Mouse (Mus musculus): Measurements from ENCODE around the gene Zic2. TPM values are rescaled to one million over a fixed set of nuclear protein-coding genes. Genes with fewer than 3 reads are reported as not detected.

Gene Zic2
- polyA plus RNA-seq, 1 experiment = not detected

DNA sequence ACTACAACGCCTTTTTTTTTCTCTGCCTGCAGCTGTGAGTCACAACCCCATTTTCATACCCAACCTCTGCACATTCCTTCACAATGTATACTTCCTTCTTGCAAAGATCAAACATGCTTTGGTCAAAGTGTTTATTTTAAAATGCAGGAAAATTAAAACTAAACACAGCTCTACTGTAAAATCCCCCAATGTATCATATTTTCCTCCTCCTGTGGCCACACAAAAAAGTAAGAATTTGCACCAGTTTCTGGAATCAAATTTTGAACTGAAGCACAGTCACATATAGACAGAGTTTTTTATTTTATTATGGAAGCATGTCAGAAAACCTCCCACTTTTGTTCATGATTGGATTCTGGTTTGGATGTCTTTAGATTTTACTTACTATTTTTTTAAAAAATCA, 11.4 kb downstream of the Zic2 start:
- Histone ChIP-seq H3K36me3 (ENCODE audit: control insufficient read depth, insufficient read depth, low read length) (no peaks in the 10 kb centered on the region), H3K4me1 (ENCODE audit: control insufficient read depth, insufficient read depth, insufficient read length) (no peaks in the 10 kb centered on the region; the same call in 1 of the 2 replicates), H3K27ac (ENCODE audit: insufficient read depth, low read length) (no peak overlapping the region), H3K4me3 (ENCODE audit: extremely low read depth, insufficient read depth, insufficient read length) (no peak overlapping the region), H3K27me3 (ENCODE audit: control insufficient read depth, insufficient read depth, low read length) (peaks cover 45% of the 10 kb centered on the region)
- TF ChIP-seq CTCF (IDR thresholded peaks at IDR 0.05; ENCODE audit: extremely low read depth, insufficient read depth, insufficient read length, insufficient replicate concordance) (no peak), POLR2A (IDR thresholded peaks at IDR 0.05; ENCODE audit: low read depth, low read length) (no peak)
- no peak for DNase-seq (ENCODE audit: low read depth in 1 of 2, low spot score in 2 of 2)
- WGBS = 5% methylated on average over 1 of the region's 1 CpGs

DNA sequence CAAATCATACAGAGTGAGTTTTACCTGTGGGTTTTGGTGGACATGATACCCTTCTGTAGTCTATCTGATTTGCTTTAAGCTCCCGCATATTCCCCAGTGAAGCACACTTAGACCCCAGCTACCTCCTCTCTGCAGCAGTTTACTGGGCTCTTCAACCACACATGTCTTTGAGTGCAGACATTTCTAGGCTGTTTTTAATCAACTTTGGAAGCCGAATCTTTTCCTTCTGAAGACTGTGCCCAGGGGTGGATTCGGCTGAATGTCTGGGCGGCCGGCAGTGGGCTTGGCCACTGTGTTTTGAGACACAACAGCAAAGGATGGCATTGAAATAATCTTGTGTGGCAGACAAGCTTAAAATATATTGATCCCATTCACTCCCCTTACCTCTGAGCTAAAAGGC, 12.1 kb downstream of the Zic2 start:
- Histone ChIP-seq H3K36me3 (ENCODE audit: control insufficient read depth, insufficient read depth, low read length) (no peaks in the 10 kb centered on the region), H3K27ac (ENCODE audit: insufficient read depth, low read length) (no peak overlapping the region), H3K4me1 (ENCODE audit: control insufficient read depth, insufficient read depth, insufficient read length) (no peaks in the 10 kb centered on the region; the same call in 1 of the 2 replicates), H3K4me3 (ENCODE audit: extremely low read depth, insufficient read depth, insufficient read length) (no peak overlapping the region), H3K27me3 (ENCODE audit: control insufficient read depth, insufficient read depth, low read length) (peaks cover 42% of the 10 kb centered on the region)
- TF ChIP-seq CTCF (IDR thresholded peaks at IDR 0.05; ENCODE audit: extremely low read depth, insufficient read depth, insufficient read length, insufficient replicate concordance) (no peak), POLR2A (IDR thresholded peaks at IDR 0.05; ENCODE audit: low read depth, low read length) (no peak)
- no peak for DNase-seq (ENCODE audit: low read depth in 1 of 2, low spot score in 2 of 2)
- WGBS = 15% methylated on average over 5 of the region's 5 CpGs

DNA sequence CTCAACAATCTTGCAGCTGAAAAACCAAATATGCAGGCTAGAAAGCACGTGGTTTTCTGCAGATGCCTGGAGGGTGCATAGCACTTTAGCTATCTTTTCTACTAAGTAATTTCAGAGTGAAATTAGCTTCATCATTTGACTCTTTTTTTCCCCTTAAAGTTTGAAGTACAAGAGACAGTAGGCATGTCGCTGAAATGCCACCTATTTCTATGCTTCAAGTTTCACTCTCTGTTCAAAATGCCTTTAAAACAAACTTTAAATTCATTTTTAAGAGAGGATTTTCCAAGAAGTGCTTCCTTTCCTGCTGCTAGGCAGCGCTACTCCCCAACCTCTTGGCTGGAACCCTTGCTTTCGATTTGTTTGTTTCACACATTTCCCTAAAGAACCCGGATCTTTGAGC, 13.8 kb downstream of the Zic2 start:
- Histone ChIP-seq H3K36me3 (ENCODE audit: control insufficient read depth, insufficient read depth, low read length) (no peaks in the 10 kb centered on the region), H3K27ac (ENCODE audit: insufficient read depth, low read length) (no peak overlapping the region), H3K4me1 (ENCODE audit: control insufficient read depth, insufficient read depth, insufficient read length) (no peaks in the 10 kb centered on the region; the same call in 1 of the 2 replicates), H3K27me3 (ENCODE audit: control insufficient read depth, insufficient read depth, low read length) (peaks cover 32% of the 10 kb centered on the region), H3K4me3 (ENCODE audit: extremely low read depth, insufficient read depth, insufficient read length) (no peak overlapping the region)
- TF ChIP-seq POLR2A (IDR thresholded peaks at IDR 0.05; ENCODE audit: low read depth, low read length) (no peak), CTCF (IDR thresholded peaks at IDR 0.05; ENCODE audit: extremely low read depth, insufficient read depth, insufficient read length, insufficient replicate concordance) (no peak)
- 1% methylated on average over 5 of the region's 5 CpGs for WGBS
- DNase-seq (ENCODE audit: low read depth in 1 of 2, low spot score in 2 of 2) = no peak

DNA sequence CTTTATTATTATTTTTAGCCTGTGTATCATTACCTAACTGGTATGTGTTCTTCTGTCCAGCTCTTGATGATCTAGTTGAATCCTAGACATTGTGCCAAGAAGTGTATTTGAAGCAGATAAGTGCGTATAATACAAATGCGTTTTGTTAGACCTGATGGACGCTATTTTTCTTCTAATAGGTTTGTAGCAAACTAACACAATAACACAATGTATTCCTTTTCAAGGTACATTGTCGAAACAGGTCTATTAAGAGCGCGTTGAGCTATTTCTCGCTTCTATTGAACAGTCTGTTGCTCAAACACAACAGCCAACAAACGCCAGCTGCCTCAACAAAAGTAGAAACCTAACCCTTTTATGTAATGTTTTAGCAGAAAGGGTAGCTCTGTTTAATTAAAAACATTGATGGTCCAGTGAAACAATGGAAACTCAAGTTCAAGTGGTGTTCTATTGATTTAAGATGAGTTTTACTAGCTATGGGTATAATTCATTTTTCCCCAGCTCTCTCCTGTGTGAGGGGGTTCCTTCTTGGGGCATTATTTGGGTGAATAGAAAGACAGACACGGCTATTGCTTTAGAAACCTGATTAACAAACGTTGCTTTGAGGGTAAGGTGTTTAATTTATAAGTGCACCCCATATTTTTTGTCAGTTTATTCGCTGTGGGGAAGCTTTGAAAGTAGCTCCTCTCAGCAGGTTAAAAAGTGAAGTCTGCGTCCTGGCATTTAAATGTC, 14.6 kb downstream of the Zic2 start:
- Histone ChIP-seq H3K27ac (ENCODE audit: insufficient read depth, low read length) (no peak overlapping the region), H3K27me3 (ENCODE audit: control insufficient read depth, insufficient read depth, low read length) (peaks cover 27% of the 10 kb centered on the region), H3K4me1 (ENCODE audit: control insufficient read depth, insufficient read depth, insufficient read length) (no peaks in the 10 kb centered on the region; the same call in 1 of the 2 replicates), H3K36me3 (ENCODE audit: control insufficient read depth, insufficient read depth, low read length) (no peaks in the 10 kb centered on the region), H3K4me3 (ENCODE audit: extremely low read depth, insufficient read depth, insufficient read length) (no peak overlapping the region)
- DNase-seq (ENCODE audit: low read depth in 1 of 2, low spot score in 2 of 2) = no peak
- TF ChIP-seq POLR2A (IDR thresholded peaks at IDR 0.05; ENCODE audit: low read depth, low read length) (no peak), CTCF (IDR thresholded peaks at IDR 0.05; ENCODE audit: extremely low read depth, insufficient read depth, insufficient read length, insufficient replicate concordance) (no peak)
- 12% methylated on average over 12 of the region's 12 CpGs for WGBS

DNA sequence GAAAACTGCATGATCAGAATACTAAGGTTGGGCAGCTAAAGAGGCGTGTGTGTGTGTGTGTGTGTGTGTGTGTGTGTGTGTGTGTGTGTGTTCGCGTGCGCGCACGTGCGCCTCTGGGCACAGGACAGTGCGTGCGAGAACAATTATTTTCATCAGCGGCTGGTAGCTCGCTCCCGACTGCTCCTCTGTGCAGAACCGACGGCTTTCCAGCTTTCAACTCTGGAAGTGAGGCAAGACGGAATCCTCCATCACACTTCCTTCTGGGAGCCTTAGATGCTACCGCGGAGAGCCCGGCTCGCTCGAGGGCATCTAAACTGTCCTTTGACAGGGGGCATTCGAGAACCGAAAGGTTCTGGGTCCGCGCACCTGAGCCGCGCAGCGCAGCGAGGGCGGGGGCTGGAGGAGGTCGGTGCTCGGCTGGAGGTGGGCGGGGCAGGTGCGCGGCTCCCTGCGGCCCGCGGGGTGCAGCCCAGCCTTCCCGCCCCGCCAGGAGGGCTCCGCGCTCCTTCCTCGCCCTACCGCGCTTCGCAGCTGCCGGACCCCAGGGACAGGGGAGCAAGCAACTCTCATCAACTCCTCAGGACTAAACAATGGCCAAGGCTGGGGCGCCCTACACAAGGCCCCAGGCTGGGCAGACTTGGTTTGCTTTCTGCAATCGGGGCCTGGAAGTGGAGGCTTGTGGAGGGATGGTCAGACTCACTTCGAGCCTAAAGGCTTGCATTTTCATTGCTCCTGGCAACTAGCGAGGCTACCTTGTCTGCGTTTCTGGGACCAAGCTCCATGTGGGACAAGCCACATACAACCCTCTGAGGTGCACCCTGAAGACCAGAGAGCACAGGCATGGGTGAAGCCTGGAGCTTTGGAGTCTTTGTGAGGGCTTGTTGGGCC, 15.4 kb downstream of the Zic2 start, which contains the start of gene Gm10837:
TSS of gene Gm10837 (plus strand) at position 146 of the 888 bp plus-strand sequence.
- no peak for DNase-seq (ENCODE audit: low read depth in 1 of 2, low spot score in 2 of 2)
- no peaks in the 10 kb centered on the region for H3K36me3 ChIP-seq (ENCODE audit: control insufficient read depth, insufficient read depth, low read length)
- no peaks in the 10 kb centered on the region; the same call in 1 of the 2 replicates for H3K4me1 ChIP-seq (ENCODE audit: control insufficient read depth, insufficient read depth, insufficient read length)
- TF ChIP-seq POLR2A (IDR thresholded peaks at IDR 0.05; ENCODE audit: low read depth, low read length) (no peak), CTCF (IDR thresholded peaks at IDR 0.05; ENCODE audit: extremely low read depth, insufficient read depth, insufficient read length, insufficient replicate concordance) (no peak)
- WGBS = 5% methylated on average over 50 of the region's 51 CpGs
- peak within 1 kb of the TSS; percentile 3; the same call in 1 of the 2 replicates for H3K4me3 ChIP-seq (ENCODE audit: extremely low read depth, insufficient read depth, insufficient read length)
- H3K27ac ChIP-seq (ENCODE audit: insufficient read depth, low read length) = no peak within 1 kb of the TSS
- peaks cover 20% of the 10 kb centered on the region for H3K27me3 ChIP-seq (ENCODE audit: control insufficient read depth, insufficient read depth, low read length)

DNA sequence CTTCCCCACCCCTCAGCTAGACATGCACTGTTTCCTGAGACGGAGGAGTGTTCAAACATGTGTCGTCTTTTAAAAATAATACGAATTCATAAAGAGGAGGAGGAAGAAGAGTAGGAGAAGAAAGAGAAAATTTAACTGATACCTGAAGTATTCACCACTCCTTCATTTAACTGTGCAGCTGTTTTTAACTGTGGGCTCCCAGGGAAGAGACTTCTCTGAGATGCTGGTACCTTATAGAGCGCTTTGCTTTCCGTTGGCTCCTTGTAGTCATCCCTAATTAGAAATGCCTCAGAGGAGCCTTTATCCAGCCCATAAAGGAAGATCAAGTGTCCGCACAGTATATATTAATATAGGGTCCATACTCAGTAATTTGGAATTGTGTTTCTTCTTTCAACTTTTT, 16.3 kb downstream of the Zic2 start:
- no peak overlapping the region for H3K27ac ChIP-seq (ENCODE audit: insufficient read depth, low read length)
- H3K36me3 ChIP-seq (ENCODE audit: control insufficient read depth, insufficient read depth, low read length) = no peaks in the 10 kb centered on the region
- H3K4me3 ChIP-seq (ENCODE audit: extremely low read depth, insufficient read depth, insufficient read length) = no peak overlapping the region
- peaks cover 17% of the 10 kb centered on the region; the same call in 1 of the 2 replicates for H3K27me3 ChIP-seq (ENCODE audit: control insufficient read depth, insufficient read depth, low read length)
- no peaks in the 10 kb centered on the region; the same call in 1 of the 2 replicates for H3K4me1 ChIP-seq (ENCODE audit: control insufficient read depth, insufficient read depth, insufficient read length)
- DNase-seq (ENCODE audit: low read depth in 1 of 2, low spot score in 2 of 2) = no peak
- 58% methylated on average over 6 of the region's 6 CpGs for WGBS
- TF ChIP-seq CTCF (IDR thresholded peaks at IDR 0.05; ENCODE audit: extremely low read depth, insufficient read depth, insufficient read length, insufficient replicate concordance) (no peak), POLR2A (IDR thresholded peaks at IDR 0.05; ENCODE audit: low read depth, low read length) (no peak)
